Mouse (Mus musculus): Measurements from ENCODE around the gene Wdr83os.

Gene Wdr83os

GRCm38 (mm10) chr8:85080532-85081215 is at the start of gene Wdr83os:
TSS of gene Wdr83os (plus strand) at chr8:85080740.
- peak; percentile 93 for DNase-seq (ENCODE audit: low read depth)

GRCm38 (mm10) chr8:85032622-85033311 is 47.8 kb upstream of the Wdr83os start:
- DNase-seq (ENCODE audit: low read depth), result no peak

- no peak for DNase-seq (ENCODE audit: low read depth)
Measured at GRCm38 (mm10) chr8:85033867-85034266, 46.7 kb upstream of the Wdr83os start.

- DNase-seq (ENCODE audit: low read depth), result peak; percentile 95
Measured at GRCm38 (mm10) chr8:85034764-85035163, 45.8 kb upstream of the Wdr83os start.

GRCm38 (mm10) chr8:85035165-85035727 is 45.3 kb upstream of the Wdr83os start:
- no peak for DNase-seq (ENCODE audit: low read depth)

- peak; percentile 74 for DNase-seq (ENCODE audit: low read depth)
Measured at GRCm38 (mm10) chr8:85035728-85036310, 44.7 kb upstream of the Wdr83os start.

- no peak for DNase-seq (ENCODE audit: low read depth)
Measured at GRCm38 (mm10) chr8:85036381-85036717, 44.2 kb upstream of the Wdr83os start.

GRCm38 (mm10) chr8:85036718-85037365 is 43.7 kb upstream of the Wdr83os start, which contains the start of gene Tnpo2:
TSS of gene Tnpo2 (plus strand) at chr8:85036915.
- peak; percentile 96 for DNase-seq (ENCODE audit: low read depth)

GRCm38 (mm10) chr8:85037366-85037680 is 43.2 kb upstream of the Wdr83os start:
- no peak for DNase-seq (ENCODE audit: low read depth)

- peak; percentile 76 for DNase-seq (ENCODE audit: low read depth)
Measured at GRCm38 (mm10) chr8:85037681-85038531, 42.6 kb upstream of the Wdr83os start.

- DNase-seq (ENCODE audit: low read depth), result no peak
Measured at GRCm38 (mm10) chr8:85043619-85044018, 36.9 kb upstream of the Wdr83os start.

GRCm38 (mm10) chr8:85057367-85057766 is 23.2 kb upstream of the Wdr83os start:
- no peak for DNase-seq (ENCODE audit: low read depth)

GRCm38 (mm10) chr8:85059879-85060616 is 20.5 kb upstream of the Wdr83os start, which contains the start of gene Fbxw9:
TSS of gene Fbxw9 (plus strand) at chr8:85060055.
- DNase-seq (ENCODE audit: low read depth), result peak; percentile 96

GRCm38 (mm10) chr8:85062603-85063002 is 17.9 kb upstream of the Wdr83os start:
- DNase-seq (ENCODE audit: low read depth), result no peak

- DNase-seq (ENCODE audit: low read depth), result no peak
Measured at GRCm38 (mm10) chr8:85065213-85065612, 15.3 kb upstream of the Wdr83os start.

- no peak for DNase-seq (ENCODE audit: low read depth)
Measured at GRCm38 (mm10) chr8:85067155-85067554, 13.4 kb upstream of the Wdr83os start.

GRCm38 (mm10) chr8:85067982-85068381 is 12.6 kb upstream of the Wdr83os start, which contains the start of gene Gm5741:
TSS of gene Gm5741 (minus strand) at chr8:85067982.
- DNase-seq (ENCODE audit: low read depth), result no peak

GRCm38 (mm10) chr8:85071041-85071440 is 9.5 kb upstream of the Wdr83os start:
- DNase-seq (ENCODE audit: low read depth), result no peak

- peak; percentile 95 for DNase-seq (ENCODE audit: low read depth)
Measured at GRCm38 (mm10) chr8:85071514-85072281, 8.8 kb upstream of the Wdr83os start, which contains the start of gene Dhps. TSS of gene Dhps (plus strand) at chr8:85071757.

Data from induced T-regulatory cell, adult 2 months (primary cell).